Mouse (Mus musculus): Measurements from ENCODE around the gene Gm20388. TPM values are rescaled to one million over a fixed set of nuclear protein-coding genes. Genes with fewer than 3 reads are reported as not detected.

Gene Gm20388
- polyA plus RNA-seq, 2 experiments = 8.5 TPM; not detected in 1

GRCm38 (mm10) chr8:122336251-122336910, 2425.7 kb downstream of the Gm20388 start:
- no peak overlapping the region for H3K9ac ChIP-seq (replicated peaks)
- no peaks in the 10 kb centered on the region for H3K27me3 ChIP-seq (ENCODE audit: control insufficient read depth, insufficient read depth, low read length)
- ATAC-seq (ENCODE audit: insufficient read depth) (no peak), DNase-seq (ENCODE audit: low read depth in 3 of 3, low spot score in 3 of 3) (no peak)
- H3K4me1 ChIP-seq (replicated peaks; ENCODE audit: control insufficient read depth in 2 of 2, insufficient read depth in 2 of 2, low read length in 1 of 2) = peaks cover under 1 to 17% of the 10 kb centered on the region in 2 experiments; a peak in 3 of 4 replicates
- TF ChIP-seq CTCF (IDR thresholded peaks at IDR 0.05; ENCODE audit: low read depth) = no peak
- TF ChIP-seq EP300 (IDR thresholded peaks at IDR 0.05; ENCODE audit: low read depth) = no peak
- WGBS (ENCODE audit: insufficient replicate concordance) = 77% methylated on average over 81 of the region's 81 CpGs
- H3K4me3 ChIP-seq (ENCODE audit: insufficient read depth in 1 of 2, low read depth in 2 of 2, low read length in 2 of 2) = no peak overlapping the region
- no peak overlapping the region for H3K4me2 ChIP-seq (ENCODE audit: low read depth)
- H3K27ac ChIP-seq = no peak overlapping the region
- peaks cover 11% of the 10 kb centered on the region for H3K9me3 ChIP-seq (ENCODE audit: control insufficient read depth, low read length)
- peaks cover 75% of the 10 kb centered on the region for H3K36me3 ChIP-seq (replicated peaks; ENCODE audit: control insufficient read depth, insufficient read depth, low read depth)

GRCm38 (mm10) chr8:122338852-122339251, 2428.2 kb downstream of the Gm20388 start:
- DNase-seq (ENCODE audit: low read depth in 3 of 3, low spot score in 3 of 3) (no peak), ATAC-seq (ENCODE audit: insufficient read depth) (no peak)
- Histone ChIP-seq H3K4me2 (ENCODE audit: low read depth) (no peak overlapping the region), H3K4me1 (replicated peaks; ENCODE audit: control insufficient read depth in 2 of 2, insufficient read depth in 2 of 2, low read length in 1 of 2) (peaks cover 19 to 30% of the 10 kb centered on the region in 2 experiments), H3K36me3 (replicated peaks; ENCODE audit: control insufficient read depth, insufficient read depth, low read depth) (peaks cover 52% of the 10 kb centered on the region), H3K9me3 (ENCODE audit: control insufficient read depth, low read length) (peaks cover 11% of the 10 kb centered on the region), H3K4me3 (ENCODE audit: insufficient read depth in 1 of 2, low read depth in 2 of 2, low read length in 2 of 2) (no peak overlapping the region), H3K27ac (no peak overlapping the region), H3K9ac (replicated peaks) (no peak overlapping the region), H3K27me3 (ENCODE audit: control insufficient read depth, insufficient read depth, low read length) (no peaks in the 10 kb centered on the region)
- no peak for TF ChIP-seq EP300 (IDR thresholded peaks at IDR 0.05; ENCODE audit: low read depth)
- TF ChIP-seq CTCF (IDR thresholded peaks at IDR 0.05; ENCODE audit: low read depth) = peak; percentile 44
- 80% methylated on average over 6 of the region's 6 CpGs for WGBS (ENCODE audit: insufficient replicate concordance)

GRCm38 (mm10) chr8:122340761-122341160, 2430.1 kb downstream of the Gm20388 start:
- H3K27me3 ChIP-seq (ENCODE audit: control insufficient read depth, insufficient read depth, low read length) = no peaks in the 10 kb centered on the region
- ATAC-seq (ENCODE audit: insufficient read depth) = no peak
- H3K4me3 ChIP-seq (ENCODE audit: insufficient read depth in 1 of 2, low read depth in 2 of 2, low read length in 2 of 2) = no peak overlapping the region
- peaks cover 33% of the 10 kb centered on the region for H3K36me3 ChIP-seq (replicated peaks; ENCODE audit: control insufficient read depth, insufficient read depth, low read depth)
- 69% methylated on average over 3 of the region's 3 CpGs for WGBS (ENCODE audit: insufficient replicate concordance)
- no peak overlapping the region for H3K4me2 ChIP-seq (ENCODE audit: low read depth)
- no peak for DNase-seq (ENCODE audit: low read depth in 3 of 3, low spot score in 3 of 3)
- H3K9ac ChIP-seq (replicated peaks) = no peak overlapping the region
- H3K27ac ChIP-seq = no peak overlapping the region
- peaks cover 33 to 46% of the 10 kb centered on the region in 2 experiments for H3K4me1 ChIP-seq (replicated peaks; ENCODE audit: control insufficient read depth in 2 of 2, insufficient read depth in 2 of 2, low read length in 1 of 2)
- H3K9me3 ChIP-seq (ENCODE audit: control insufficient read depth, low read length) = peaks cover 10% of the 10 kb centered on the region
- TF ChIP-seq EP300 (IDR thresholded peaks at IDR 0.05; ENCODE audit: low read depth) (no peak), CTCF (IDR thresholded peaks at IDR 0.05; ENCODE audit: low read depth) (no peak)

DNA sequence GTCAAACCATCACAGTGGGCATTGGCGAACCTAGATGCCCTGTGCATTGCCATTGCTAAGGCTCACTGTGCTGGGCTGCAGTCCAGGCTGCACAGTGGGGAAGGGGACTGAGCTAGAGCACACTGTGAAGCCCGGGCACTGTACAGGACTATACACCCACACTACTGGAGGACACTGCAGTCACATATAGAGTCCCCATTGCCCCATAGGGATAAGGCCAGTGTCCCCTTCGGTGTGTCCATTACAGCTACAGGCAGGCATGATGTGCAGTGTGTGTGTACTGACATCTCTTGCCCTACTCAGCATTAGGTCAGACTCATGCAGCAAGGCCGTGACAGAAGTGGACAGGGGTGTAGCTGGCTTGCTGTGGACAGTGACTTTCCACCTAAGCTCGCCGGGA, 2431.1 kb downstream of the Gm20388 start:
- 62% methylated on average over 6 of the region's 6 CpGs for WGBS (ENCODE audit: insufficient replicate concordance)
- Histone ChIP-seq H3K27ac (no peak overlapping the region), H3K36me3 (replicated peaks; ENCODE audit: control insufficient read depth, insufficient read depth, low read depth) (peaks cover 22% of the 10 kb centered on the region), H3K9ac (replicated peaks) (no peak overlapping the region), H3K4me3 (ENCODE audit: insufficient read depth in 1 of 2, low read depth in 2 of 2, low read length in 2 of 2) (no peak overlapping the region), H3K9me3 (ENCODE audit: control insufficient read depth, low read length) (no peaks in the 10 kb centered on the region; the same call in 1 of the 2 replicates), H3K4me1 (replicated peaks; ENCODE audit: control insufficient read depth in 2 of 2, insufficient read depth in 2 of 2, low read length in 1 of 2) (peaks cover 33 to 48% of the 10 kb centered on the region in 2 experiments), H3K4me2 (ENCODE audit: low read depth) (no peak overlapping the region), H3K27me3 (ENCODE audit: control insufficient read depth, insufficient read depth, low read length) (no peaks in the 10 kb centered on the region)
- ATAC-seq (ENCODE audit: insufficient read depth) (peak; percentile 4; the same call in 1 of the 2 replicates), DNase-seq (ENCODE audit: low read depth in 3 of 3, low spot score in 3 of 3) (no peak)
- TF ChIP-seq CTCF (IDR thresholded peaks at IDR 0.05; ENCODE audit: low read depth) (no peak; the same call in 1 of the 2 replicates), EP300 (IDR thresholded peaks at IDR 0.05; ENCODE audit: low read depth) (no peak)

DNA sequence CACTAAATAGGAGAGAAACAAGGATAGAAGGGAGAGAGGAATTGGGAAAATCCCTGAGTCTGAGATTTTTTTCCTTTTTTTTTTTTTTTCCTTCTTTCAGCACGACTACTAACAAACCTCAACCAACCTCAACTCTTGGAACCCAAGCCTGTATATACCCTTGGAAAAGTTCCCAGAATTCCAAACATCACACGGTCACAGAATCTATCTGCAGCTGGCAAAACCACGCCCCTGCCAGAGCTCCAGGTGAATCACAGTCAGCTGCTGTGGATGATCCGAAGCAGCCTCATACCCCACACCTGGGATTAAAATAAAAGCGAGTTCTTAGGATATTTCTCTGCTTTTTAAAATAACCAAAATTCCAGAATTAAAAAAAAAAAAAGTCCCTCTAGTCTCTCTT, 2431.7 kb downstream of the Gm20388 start:
- 40% methylated on average over 5 of the region's 5 CpGs for WGBS (ENCODE audit: insufficient replicate concordance)
- no peak overlapping the region for H3K4me3 ChIP-seq (ENCODE audit: insufficient read depth in 1 of 2, low read depth in 2 of 2, low read length in 2 of 2)

More for the DNA sequence above, 2431.7 kb downstream of the Gm20388 start:
- Histone ChIP-seq H3K9me3 (ENCODE audit: control insufficient read depth, low read length) (no peaks in the 10 kb centered on the region), H3K4me1 (replicated peaks; ENCODE audit: control insufficient read depth in 2 of 2, insufficient read depth in 2 of 2, low read length in 1 of 2) (peaks cover 33 to 48% of the 10 kb centered on the region in 2 experiments), H3K36me3 (replicated peaks; ENCODE audit: control insufficient read depth, insufficient read depth, low read depth) (peaks cover 17% of the 10 kb centered on the region), H3K9ac (replicated peaks) (no peak overlapping the region), H3K27me3 (ENCODE audit: control insufficient read depth, insufficient read depth, low read length) (no peaks in the 10 kb centered on the region), H3K27ac (no peak overlapping the region), H3K4me2 (ENCODE audit: low read depth) (peak overlapping the region; percentile 73; the same call in 1 of the 2 replicates)
- TF ChIP-seq EP300 (IDR thresholded peaks at IDR 0.05; ENCODE audit: low read depth) (no peak), CTCF (IDR thresholded peaks at IDR 0.05; ENCODE audit: low read depth) (no peak)
- ATAC-seq (ENCODE audit: insufficient read depth) (no peak), DNase-seq (ENCODE audit: low read depth in 3 of 3, low spot score in 3 of 3) (no peak)

Measured in liver, embryonic 14.5 days (tissue).